Mouse (Mus musculus) hindbrain, embryonic 14.5 days (tissue): Measurements from ENCODE around the gene E030025P04Rik. TPM values are rescaled to one million over a fixed set of nuclear protein-coding genes. Genes with fewer than 3 reads are reported as not detected.

Source experiments
- ATAC-seq: fragments of 200-750 bp; cut with Nextera tagmentation; 2 replicates; pipeline ENCODE4 v1.8.0; 2017; ENCODE audit warnings: moderate number of reproducible peaks, mild to moderate bottlenecking, moderate TSS enrichment, moderate library complexity; ENCODE audit not compliant: low FRiP score
- DNase-seq: peaks from one replicate; pipeline ENCODE4 v3.0.0-alpha.2; 2015; ENCODE audit warnings: low spot score
- H3K27ac ChIP-seq: fragments of 300-500 bp; sonication (generic); 2 replicates; pipeline ENCODE4 v1.5.1; 2014; ENCODE audit warnings: mild to moderate bottlenecking, moderate library complexity
- H3K27me3 ChIP-seq: fragments of 300-500 bp; sonication (generic); 2 replicates; pipeline ENCODE4 v1.6.1; 2014; ENCODE audit warnings: mild to moderate bottlenecking, low read length, mixed read lengths; ENCODE audit not compliant: control insufficient read depth, insufficient read depth
- H3K36me3 ChIP-seq: fragments of 300-500 bp; sonication (generic); replicated peaks from 2 replicates; pipeline ENCODE4 v1.6.1; 2014; ENCODE audit not compliant: control insufficient read depth, insufficient read depth
- H3K4me1 ChIP-seq: fragments of 300-500 bp; sonication (generic); replicated peaks from 2 replicates; pipeline ENCODE4 v1.6.1; 2014; ENCODE audit warnings: antibody characterized with exemption, low read length, mixed read lengths; ENCODE audit not compliant: control insufficient read depth, insufficient read depth
- H3K4me2 ChIP-seq: fragments of 300-500 bp; sonication (generic); replicated peaks from 2 replicates; pipeline ENCODE4 v1.6.1; 2014; ENCODE audit warnings: mild to moderate bottlenecking, moderate library complexity
- H3K4me3 ChIP-seq: fragments of 300-500 bp; sonication (generic); replicated peaks from 2 replicates; pipeline ENCODE4 v1.5.1; 2014; ENCODE audit warnings: mild to moderate bottlenecking, low read length
- H3K9ac ChIP-seq: fragments of 300-500 bp; sonication (generic); 2 replicates; pipeline ENCODE4 v1.6.1; 2014
- H3K9me3 ChIP-seq: fragments of 300-500 bp; sonication (generic); 2 replicates; pipeline ENCODE4 v1.6.1; 2016; ENCODE audit warnings: low read length; ENCODE audit not compliant: control insufficient read depth
- WGBS: fragments of 180-500 bp; shearing (Covaris S2); extraction: QIAGEN DNeasy Blood & Tissue Kit; methylation state at CpG from one replicate; pipeline ENCODE4 v1.1.7; 2014; 5-methylcytosine and 5-hydroxymethylcytosine counted together
- polyA plus RNA-seq: library from polyadenylated mRNA; unstranded; fragments of >200 nt; fragmentation: Nextera tagmentation; extraction: Ambion mirVana; gene quantifications from 2 replicates; pipeline ENCODE4 v1.2.1, GENCODE M21; 2014

E030025P04Rik gene
- not detected in 2 replicates for polyA plus RNA-seq

- Histone ChIP-seq H3K9ac (no peak within 1 kb of the TSS), H3K36me3 (no peaks in the 10 kb centered on the region), H3K4me3 (no peak within 1 kb of the TSS), H3K27me3 (no peaks in the 10 kb centered on the region), H3K27ac (no peak within 1 kb of the TSS), H3K4me2 (no peak within 1 kb of the TSS), H3K4me1 (no peaks in the 10 kb centered on the region; the same call in 1 of the 2 replicates), H3K9me3 (no peaks in the 10 kb centered on the region)
- ATAC-seq, result no peak
- no peak for DNase-seq
- WGBS, result 72% methylated on average over 4 of the region's 4 CpGs
These were observed at the start of gene E030025P04Rik for GRCm38 (mm10) chr11:109144236-109144635. Gene E030025P04Rik (minus strand): TSS chr11:109144369.

GRCm38 (mm10) chr11:109192673-109193557 lies 48.7 kb upstream of the E030025P04Rik start:
- Histone ChIP-seq H3K9ac (no peak overlapping the region), H3K27ac (no peak overlapping the region), H3K36me3 (no peaks in the 10 kb centered on the region), H3K4me1 (no peaks in the 10 kb centered on the region), H3K4me3 (no peak overlapping the region), H3K27me3 (no peaks in the 10 kb centered on the region), H3K9me3 (no peaks in the 10 kb centered on the region), H3K4me2 (no peak overlapping the region)
- 30% methylated on average over 15 of the region's 15 CpGs for WGBS
- DNase-seq, result peak; percentile 85
- ATAC-seq, result peak; percentile 59; the same call in 1 of the 2 replicates

- Histone ChIP-seq H3K4me2 (no peak overlapping the region), H3K9me3 (no peaks in the 10 kb centered on the region), H3K27me3 (no peaks in the 10 kb centered on the region), H3K4me1 (no peaks in the 10 kb centered on the region), H3K9ac (no peak overlapping the region), H3K36me3 (no peaks in the 10 kb centered on the region), H3K27ac (no peak overlapping the region), H3K4me3 (no peak overlapping the region)
- DNase-seq (no peak), ATAC-seq (no peak)
- 96% methylated on average over 5 of the region's 5 CpGs for WGBS
These were observed 44.1 kb upstream of the E030025P04Rik start for GRCm38 (mm10) chr11:109188235-109188634.

GRCm38 (mm10) chr11:109187631-109188184 lies 43.5 kb upstream of the E030025P04Rik start:
- no peak overlapping the region for H3K9ac ChIP-seq
- H3K4me3 ChIP-seq, result no peak overlapping the region
- no peak for DNase-seq
- H3K4me1 ChIP-seq, result no peaks in the 10 kb centered on the region
- WGBS, result 81% methylated on average over 6 of the region's 6 CpGs
- no peak overlapping the region for H3K4me2 ChIP-seq
- H3K27ac ChIP-seq, result no peak overlapping the region
- no peaks in the 10 kb centered on the region for H3K27me3 ChIP-seq
- no peaks in the 10 kb centered on the region for H3K36me3 ChIP-seq
- H3K9me3 ChIP-seq, result no peaks in the 10 kb centered on the region
- ATAC-seq, result no peak

GRCm38 (mm10) chr11:109181118-109181517 lies 36.9 kb upstream of the E030025P04Rik start:
- no peak overlapping the region for H3K9ac ChIP-seq
- no peak overlapping the region for H3K27ac ChIP-seq
- H3K4me2 ChIP-seq, result no peak overlapping the region
- H3K27me3 ChIP-seq, result no peaks in the 10 kb centered on the region
- WGBS, result 57% methylated on average over 7 of the region's 7 CpGs
- 0 out of 2 replicates have a peak, but pooled peaks cover 3% of the 10 kb centered on the region for H3K4me1 ChIP-seq
- no peaks in the 10 kb centered on the region for H3K36me3 ChIP-seq
- DNase-seq, result no peak
- ATAC-seq, result no peak
- H3K4me3 ChIP-seq, result no peak overlapping the region
- H3K9me3 ChIP-seq, result no peaks in the 10 kb centered on the region

- Histone ChIP-seq H3K9me3 (no peaks in the 10 kb centered on the region), H3K4me1 (0 out of 2 replicates have a peak, but pooled peaks cover 3% of the 10 kb centered on the region), H3K27ac (no peak overlapping the region), H3K4me2 (no peak overlapping the region), H3K4me3 (no peak overlapping the region), H3K27me3 (no peaks in the 10 kb centered on the region), H3K36me3 (no peaks in the 10 kb centered on the region), H3K9ac (no peak overlapping the region)
- 96% methylated on average over 11 of the region's 11 CpGs for WGBS
- ATAC-seq (no peak), DNase-seq (no peak)
These were observed 36.1 kb upstream of the E030025P04Rik start for GRCm38 (mm10) chr11:109180290-109180689.

- H3K4me1 ChIP-seq, result 0 out of 2 replicates have a peak, but pooled peaks cover 3% of the 10 kb centered on the region
- H3K36me3 ChIP-seq, result no peaks in the 10 kb centered on the region
- DNase-seq (peak; percentile 63), ATAC-seq (no peak)
- no peak overlapping the region for H3K4me2 ChIP-seq
- H3K9ac ChIP-seq, result no peak overlapping the region
- no peaks in the 10 kb centered on the region for H3K9me3 ChIP-seq
- H3K27me3 ChIP-seq, result no peaks in the 10 kb centered on the region
- H3K4me3 ChIP-seq, result no peak overlapping the region
- WGBS, result 46% methylated on average over 8 of the region's 8 CpGs
- no peak overlapping the region for H3K27ac ChIP-seq
These were observed 34.8 kb upstream of the E030025P04Rik start for GRCm38 (mm10) chr11:109178788-109179518.

GRCm38 (mm10) chr11:109175376-109175969 lies 31.3 kb upstream of the E030025P04Rik start:
- 89% methylated on average over 8 of the region's 8 CpGs for WGBS
- Histone ChIP-seq H3K4me3 (no peak overlapping the region), H3K9me3 (no peaks in the 10 kb centered on the region), H3K4me2 (no peak overlapping the region), H3K4me1 (0 out of 2 replicates have a peak, but pooled peaks cover 3% of the 10 kb centered on the region), H3K36me3 (no peaks in the 10 kb centered on the region), H3K9ac (no peak overlapping the region), H3K27me3 (no peaks in the 10 kb centered on the region), H3K27ac (no peak overlapping the region)
- DNase-seq (no peak), ATAC-seq (no peak)

- ATAC-seq (no peak), DNase-seq (no peak)
- Histone ChIP-seq H3K9ac (no peak overlapping the region), H3K27ac (no peak overlapping the region), H3K4me2 (no peak overlapping the region), H3K9me3 (no peaks in the 10 kb centered on the region), H3K36me3 (no peaks in the 10 kb centered on the region), H3K4me3 (no peak overlapping the region), H3K27me3 (no peaks in the 10 kb centered on the region), H3K4me1 (no peaks in the 10 kb centered on the region)
- WGBS, result 100% methylated on average over 1 of the region's 1 CpGs
These were observed 28.1 kb upstream of the E030025P04Rik start for GRCm38 (mm10) chr11:109172224-109172623.
